Mouse (Mus musculus) ZHBTc4 (cell line): ENCODE measurements at regions not wholly inside any gene's neighbourhood (a gene's known extent, or its start where the extent isn't known, plus 50 kb on each side); places are given as distances from the start of the nearest gene placed in this dataset.

ENCODE experiments used
- DNase-seq: peaks from one replicate; pipeline ENCODE4 v3.0.0-alpha.2; 2011; ENCODE audit warnings: low read depth, low spot score

GRCm38 (mm10) chr3:128723100-128723499, 476.6 kb upstream of the Pitx2 start:
- no peak for DNase-seq

- DNase-seq, result no peak
Observed at GRCm38 (mm10) chr3:128720276-128720675, 479.4 kb upstream of the Pitx2 start.

DNA sequence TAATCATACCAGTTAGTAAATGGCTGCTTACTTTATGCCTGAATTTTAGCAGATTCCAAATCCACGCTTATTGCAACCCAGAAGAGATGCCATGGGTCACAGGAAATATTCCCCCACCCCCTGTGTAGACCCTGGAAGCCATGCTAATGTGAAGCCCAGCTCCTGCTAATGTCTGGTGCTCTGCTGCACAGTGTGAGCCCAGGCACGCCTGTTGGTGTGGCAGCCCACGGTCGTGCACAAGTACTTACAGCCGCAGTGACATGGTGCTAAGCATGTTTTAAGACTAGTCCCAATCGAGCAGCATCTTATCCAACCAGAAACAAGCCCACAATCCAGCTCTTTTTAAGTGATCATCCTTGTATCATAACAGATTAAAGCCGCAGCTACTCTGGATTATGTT, 480.5 kb upstream of the Pitx2 start:
- DNase-seq, result no peak

DNA sequence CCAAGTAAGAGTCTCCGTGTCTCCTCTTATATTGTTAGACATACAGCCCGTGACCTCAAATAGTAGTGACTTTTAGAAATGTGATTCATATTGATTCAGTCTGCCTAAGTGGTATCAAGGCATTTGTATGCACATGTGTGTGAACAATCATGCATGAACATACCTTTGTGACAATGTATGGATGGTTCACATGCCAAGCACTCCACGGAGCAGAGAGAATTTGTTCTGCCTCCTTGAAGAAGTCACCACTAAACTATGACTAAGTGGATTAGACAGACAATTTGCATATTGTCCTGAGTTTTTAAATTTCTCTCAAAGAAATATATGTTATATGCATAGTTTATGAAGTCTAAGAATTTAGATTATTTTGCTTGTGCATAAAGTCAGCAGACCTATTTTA, 492.4 kb upstream of the Pitx2 start:
- no peak for DNase-seq

GRCm38 (mm10) chr3:128668468-128669127, 531.1 kb upstream of the Pitx2 start:
- no peak for DNase-seq

DNA sequence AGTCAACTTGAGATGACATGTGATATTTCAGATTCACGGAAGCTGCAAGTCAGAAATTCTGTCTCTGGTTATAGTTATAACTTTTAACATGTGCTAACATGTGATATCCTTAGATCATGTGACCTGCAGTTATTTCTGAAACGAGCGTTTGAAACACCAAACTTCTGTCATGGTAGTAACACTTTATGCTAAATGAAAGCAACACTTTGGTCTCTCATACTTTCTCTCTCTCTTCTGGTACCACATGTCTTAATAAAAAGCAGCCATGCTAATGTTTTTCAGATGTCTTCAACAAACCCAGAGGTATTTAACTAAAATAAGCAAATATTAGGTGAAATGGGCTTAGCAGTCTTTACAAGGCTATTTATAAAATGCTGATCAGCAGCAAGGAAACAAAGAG, 534.5 kb upstream of the Pitx2 start:
- no peak for DNase-seq

GRCm38 (mm10) chr3:128636960-128637755, 562.5 kb upstream of the Pitx2 start:
- no peak for DNase-seq

- DNase-seq, result no peak
Observed at GRCm38 (mm10) chr3:128627696-128628095, 572.0 kb upstream of the Pitx2 start.

DNA sequence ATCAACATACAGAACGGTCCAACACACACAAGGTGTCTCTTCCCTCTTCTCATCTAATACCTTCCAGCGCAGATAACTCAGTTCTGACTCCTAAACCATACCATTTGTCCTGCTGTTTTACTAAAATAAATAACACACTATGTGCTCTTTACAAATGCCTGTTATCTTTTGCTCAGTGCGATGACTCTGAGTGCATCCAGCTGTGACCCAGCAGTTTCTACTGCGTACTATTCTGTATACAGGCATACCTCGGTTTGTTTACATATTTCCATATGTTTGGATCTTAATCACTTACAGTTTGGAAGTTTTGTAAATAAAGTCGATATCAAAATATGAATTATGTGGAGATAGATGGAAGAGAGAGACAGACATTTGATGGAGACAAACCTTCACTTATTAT, 583.0 kb upstream of the Pitx2 start:
- no peak for DNase-seq

DNA sequence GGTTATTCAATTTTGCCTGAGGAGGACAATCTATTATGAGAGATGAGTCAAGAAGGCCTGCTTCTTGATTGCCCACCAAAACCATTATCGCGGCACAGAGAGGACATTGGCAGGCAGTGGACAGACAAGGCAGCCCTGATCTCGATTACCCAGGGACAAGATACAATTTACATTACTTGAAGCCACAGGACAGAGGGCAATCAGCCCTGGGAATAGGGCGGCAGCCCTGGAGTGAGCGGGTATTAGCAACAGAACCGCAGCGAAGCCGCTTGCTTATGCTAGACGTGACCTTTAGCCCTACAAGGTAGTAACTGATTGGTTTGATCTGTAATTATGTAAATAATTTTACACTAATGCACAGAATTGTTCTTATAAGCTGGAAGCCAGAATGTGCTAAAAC, 586.0 kb upstream of the Pitx2 start:
- DNase-seq, result no peak

DNA sequence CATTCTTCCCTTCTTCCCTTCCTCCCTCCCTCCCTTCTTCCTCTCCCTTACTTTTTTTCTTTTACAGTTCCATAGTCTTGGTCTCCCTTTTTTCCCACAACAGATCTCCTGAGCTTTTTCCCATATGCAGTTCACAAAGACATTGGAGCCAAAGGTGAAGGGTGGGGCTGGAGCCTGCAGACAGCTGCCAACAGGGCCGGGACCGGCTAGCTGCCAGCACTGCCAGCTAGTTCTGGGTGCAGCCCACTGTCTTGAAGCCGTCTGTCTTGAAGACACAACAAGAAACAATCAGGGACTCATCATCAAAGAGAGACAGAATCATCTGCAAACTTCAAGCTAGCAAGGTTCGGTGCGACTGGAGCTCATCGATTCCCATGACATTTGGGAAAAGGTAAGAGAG, 588.9 kb upstream of the Pitx2 start:
- no peak for DNase-seq

DNA sequence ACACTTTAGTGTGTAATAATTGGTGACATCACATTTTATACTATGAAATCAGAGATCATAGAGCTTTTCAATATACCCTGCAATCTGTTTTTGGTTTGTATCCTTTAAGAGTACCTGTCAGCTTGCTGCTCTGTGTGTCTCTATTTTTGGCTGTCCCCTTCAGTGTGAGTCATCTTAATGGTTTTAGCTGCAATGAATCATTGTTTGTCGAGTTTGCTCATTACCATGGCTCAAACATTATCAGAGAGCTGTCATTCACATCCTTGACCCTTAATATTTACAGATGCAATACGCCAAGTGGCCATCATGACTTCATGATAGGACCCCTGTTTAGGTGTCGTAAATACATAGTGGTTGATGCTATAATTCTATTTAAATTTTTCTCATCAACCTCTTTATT, 591.0 kb upstream of the Pitx2 start:
- no peak for DNase-seq

GRCm38 (mm10) chr3:128575339-128576129, 624.1 kb upstream of the Pitx2 start:
- DNase-seq, result no peak

DNA sequence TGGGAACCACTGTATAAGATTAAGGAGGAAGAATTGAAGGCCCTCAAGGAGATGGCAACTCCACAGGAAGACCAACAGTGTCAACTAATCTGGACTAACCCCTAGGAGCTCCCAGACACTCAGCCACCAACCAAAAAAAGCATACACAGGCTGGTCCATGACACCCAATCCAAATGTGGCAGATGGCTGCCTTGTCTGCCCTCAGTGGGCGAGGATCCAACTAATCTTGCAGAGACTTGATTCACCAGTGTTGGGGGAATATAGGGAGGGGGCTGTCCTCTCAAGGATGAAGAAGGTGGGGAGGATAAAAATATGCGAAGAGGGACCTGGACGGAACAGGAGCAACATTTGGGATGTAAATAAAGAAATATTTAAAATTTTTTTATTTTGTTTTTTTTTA, 629.1 kb upstream of the Pitx2 start:
- DNase-seq, result no peak

DNA sequence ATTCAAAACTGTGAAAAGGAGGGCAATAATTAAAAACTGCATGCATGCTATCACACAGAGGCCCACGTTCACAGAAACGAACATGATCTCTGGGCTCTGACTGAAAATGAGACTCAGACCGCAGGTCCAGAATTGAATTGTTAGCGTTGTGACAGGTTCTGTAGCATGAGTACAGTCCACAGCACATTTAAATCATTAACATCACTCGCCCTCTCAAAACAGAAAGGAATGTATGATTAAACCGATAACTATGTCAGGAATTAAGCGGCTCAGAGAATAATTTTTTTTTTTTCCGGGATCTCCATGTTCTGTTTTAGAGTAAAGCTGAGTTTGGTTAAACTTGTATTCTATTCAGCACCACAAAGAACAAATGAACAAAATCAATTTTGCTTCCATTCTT, 634.3 kb upstream of the Pitx2 start:
- DNase-seq, result no peak

GRCm38 (mm10) chr3:128546416-128547327, 650.5 kb upstream of the Fam241a start:
- DNase-seq, result no peak

DNA sequence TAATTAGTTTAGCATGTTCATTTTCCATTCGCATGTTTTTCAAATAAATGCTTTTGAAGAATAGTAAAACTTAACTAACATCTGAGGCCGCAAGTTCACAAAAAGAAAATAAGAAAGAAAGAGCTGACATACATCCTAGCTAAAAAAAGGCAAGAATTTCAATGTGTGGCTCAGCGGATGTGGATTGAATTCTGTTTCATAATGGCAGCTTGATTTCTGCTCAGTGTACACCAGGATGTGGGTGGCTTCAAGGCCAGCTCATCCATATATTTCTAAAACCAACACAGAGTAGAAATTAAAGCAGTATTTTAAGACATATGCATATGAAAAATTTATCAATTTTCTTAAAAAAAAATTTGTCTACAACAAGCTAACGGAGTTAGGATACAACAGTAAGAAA, 629.3 kb upstream of the Fam241a start:
- DNase-seq, result no peak

GRCm38 (mm10) chr3:128520671-128521103, 624.6 kb upstream of the Fam241a start:
- no peak for DNase-seq

- no peak for DNase-seq
Observed at GRCm38 (mm10) chr3:128519913-128520316, 623.8 kb upstream of the Fam241a start.

GRCm38 (mm10) chr3:128518806-128519205, 622.7 kb upstream of the Fam241a start:
- no peak for DNase-seq

DNA sequence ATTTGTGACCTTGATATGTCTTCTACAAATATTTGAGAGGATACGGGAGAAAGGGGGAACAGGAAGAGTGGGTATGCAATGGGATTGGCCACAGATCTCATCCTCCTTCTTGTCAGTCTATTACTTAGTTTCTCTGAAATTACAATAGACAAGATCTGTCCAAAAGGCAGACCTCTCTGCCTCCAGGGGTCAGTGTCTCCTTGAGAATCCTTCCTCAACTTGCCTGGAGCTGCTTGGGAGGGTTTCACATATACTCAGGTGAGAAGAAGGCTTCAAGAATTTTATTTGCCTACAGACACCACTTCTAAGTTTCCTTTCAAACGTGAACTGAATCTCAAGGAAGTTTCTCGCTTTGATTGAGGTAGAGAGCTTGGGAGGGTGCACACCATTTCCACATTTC, 575.0 kb upstream of the Fam241a start:
- peak; percentile 16 for DNase-seq
